Mouse (Mus musculus) testis, adult 2 months (tissue): Measurements from ENCODE around the gene Necab3.

ENCODE experiments used
- CTCF ChIP-seq: fragments of 200-500 bp; IDR thresholded peaks from 2 replicates; pipeline ENCODE4 v1.5.1; 2012; ENCODE audit warnings: low read depth, mild to moderate bottlenecking, inconsistent platforms, low read length, moderate library complexity; ENCODE audit not compliant: control insufficient read depth, insufficient read depth, insufficient replicate concordance
- POLR2A ChIP-seq: fragments of 200-500 bp; IDR thresholded peaks from 2 replicates; pipeline ENCODE4 v1.6.1; 2012; ENCODE audit warnings: low read depth, mild to moderate bottlenecking, inconsistent platforms, low read length, moderate library complexity; ENCODE audit not compliant: control insufficient read depth

DNA sequence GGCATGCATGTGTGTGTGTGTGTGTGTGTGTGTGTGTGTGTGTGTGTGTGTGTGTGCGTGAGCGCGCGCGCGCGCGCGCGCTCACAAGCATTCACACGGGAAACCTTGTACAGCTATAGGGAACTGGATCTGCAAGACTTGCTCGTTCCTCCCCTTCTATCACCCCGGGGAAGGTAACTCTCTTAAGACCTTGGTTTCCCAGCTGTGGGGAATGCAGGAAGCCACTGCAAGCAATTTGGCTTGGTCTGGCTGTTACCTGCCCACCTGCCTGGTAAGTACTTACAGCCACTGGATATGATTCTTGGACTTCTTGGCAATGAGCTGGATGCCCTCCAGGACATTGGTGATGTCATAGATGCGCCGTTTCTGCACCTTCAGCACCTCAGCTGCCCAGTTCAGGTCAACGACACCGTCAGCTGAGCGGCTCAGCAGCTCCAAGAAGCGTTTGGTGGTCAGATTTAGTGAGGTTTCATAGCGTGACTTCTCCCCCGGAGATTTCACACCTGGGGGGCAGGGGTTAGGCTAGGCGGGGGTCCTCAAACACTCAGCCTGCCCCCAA lies 5.0 kb upstream of the Necab3 start:
- no peak for TF ChIP-seq POLR2A
- TF ChIP-seq CTCF, result no peak
